Mouse (Mus musculus): Measurements from ENCODE around the gene Osbpl3. TPM values are rescaled to one million over a fixed set of nuclear protein-coding genes. Genes with fewer than 3 reads are reported as not detected.

Gene Osbpl3
- polyA plus RNA-seq, 1 experiment = 9.6 TPM

GRCm38 (mm10) chr6:50429299-50429698, 26.7 kb downstream of the Osbpl3 start:
- Histone ChIP-seq H3K27me3 (ENCODE audit: control insufficient read depth, insufficient read depth, low read length) (no peaks in the 10 kb centered on the region; the same call in 1 of the 2 replicates), H3K4me3 (replicated peaks; ENCODE audit: insufficient read depth, low read depth, low read length) (no peak overlapping the region), H3K4me1 (ENCODE audit: control insufficient read depth, insufficient read depth, low read length) (peaks cover 7% of the 10 kb centered on the region), H3K27ac (ENCODE audit: insufficient read depth, low read length) (no peak overlapping the region)
- TF ChIP-seq CTCF (IDR thresholded peaks at IDR 0.05; ENCODE audit: borderline replicate concordance, insufficient read depth, low read depth, low read length) (no peak), POLR2A (IDR thresholded peaks at IDR 0.05; ENCODE audit: borderline replicate concordance, insufficient read depth, low read length) (no peak)
- 94% methylated on average over 7 of the region's 7 CpGs for WGBS
- DNase-seq = no peak

DNA sequence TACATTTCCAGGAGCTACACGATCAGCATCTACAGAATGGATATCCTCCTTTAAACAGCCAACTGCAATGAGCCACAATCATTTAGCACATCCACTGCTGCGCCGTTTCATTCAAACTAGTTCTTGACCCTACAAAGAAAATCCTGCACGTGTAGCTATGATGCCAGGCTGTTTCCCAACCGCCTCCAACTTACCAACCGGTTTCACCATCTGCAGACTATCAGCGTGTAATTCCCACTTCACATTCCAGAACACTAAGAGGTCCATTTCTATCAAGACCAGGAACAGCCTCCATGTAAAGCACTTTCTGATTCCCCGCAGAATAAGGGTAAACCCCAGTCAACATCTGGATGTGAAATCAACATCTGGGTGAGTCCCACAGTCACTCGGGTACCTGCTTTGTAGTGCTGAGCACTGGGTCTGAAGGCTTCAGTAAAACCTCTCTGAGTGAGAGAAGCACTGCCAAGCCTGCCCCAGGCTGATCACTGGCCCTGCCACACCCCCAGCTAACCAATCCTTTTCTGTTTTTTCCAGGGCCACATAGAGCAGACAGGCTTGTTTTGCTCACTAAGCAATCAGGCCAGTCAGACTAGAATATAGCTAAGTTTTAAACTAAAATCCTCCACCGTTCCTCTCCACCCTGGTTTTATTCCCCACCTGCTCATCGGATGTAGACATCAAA, 28.8 kb downstream of the Osbpl3 start:
- DNase-seq = no peak
- no peak overlapping the region for H3K4me3 ChIP-seq (replicated peaks; ENCODE audit: insufficient read depth, low read depth, low read length)
- TF ChIP-seq POLR2A (IDR thresholded peaks at IDR 0.05; ENCODE audit: borderline replicate concordance, insufficient read depth, low read length) (no peak), CTCF (IDR thresholded peaks at IDR 0.05; ENCODE audit: borderline replicate concordance, insufficient read depth, low read depth, low read length) (no peak)
- H3K27me3 ChIP-seq (ENCODE audit: control insufficient read depth, insufficient read depth, low read length) = no peaks in the 10 kb centered on the region; the same call in 1 of the 2 replicates
- peaks cover 7% of the 10 kb centered on the region; the same call in 1 of the 2 replicates for H3K4me1 ChIP-seq (ENCODE audit: control insufficient read depth, insufficient read depth, low read length)
- no peak overlapping the region for H3K27ac ChIP-seq (ENCODE audit: insufficient read depth, low read length)
- WGBS = 90% methylated on average over 11 of the region's 11 CpGs

DNA sequence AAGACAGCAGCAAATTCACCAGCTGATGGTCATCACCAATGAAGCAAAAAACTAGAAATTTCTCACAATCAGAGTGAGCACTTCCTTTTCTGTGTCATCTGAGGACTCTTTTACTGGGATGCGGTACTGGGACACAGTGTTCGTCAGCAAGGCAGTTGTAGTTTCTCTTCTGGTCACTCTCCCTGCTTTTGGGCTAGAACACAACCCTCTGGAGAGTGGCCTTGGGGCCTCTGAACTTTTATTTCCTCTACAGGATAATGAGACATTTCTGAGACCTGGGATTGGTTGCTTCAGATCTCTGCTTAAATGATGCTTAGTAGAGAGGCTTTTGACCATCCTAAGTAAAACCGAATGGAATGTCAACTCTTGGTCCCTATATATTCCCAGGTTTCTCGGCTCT, 29.4 kb downstream of the Osbpl3 start:
- 97% methylated on average over 4 of the region's 4 CpGs for WGBS
- no peak overlapping the region for H3K4me3 ChIP-seq (replicated peaks; ENCODE audit: insufficient read depth, low read depth, low read length)
- no peak for DNase-seq
- TF ChIP-seq POLR2A (IDR thresholded peaks at IDR 0.05; ENCODE audit: borderline replicate concordance, insufficient read depth, low read length) (no peak), CTCF (IDR thresholded peaks at IDR 0.05; ENCODE audit: borderline replicate concordance, insufficient read depth, low read depth, low read length) (no peak)
- no peak overlapping the region for H3K27ac ChIP-seq (ENCODE audit: insufficient read depth, low read length)
- no peaks in the 10 kb centered on the region; the same call in 1 of the 2 replicates for H3K27me3 ChIP-seq (ENCODE audit: control insufficient read depth, insufficient read depth, low read length)
- H3K4me1 ChIP-seq (ENCODE audit: control insufficient read depth, insufficient read depth, low read length) = peaks cover 6% of the 10 kb centered on the region; the same call in 1 of the 2 replicates

- no peak overlapping the region for H3K4me3 ChIP-seq (replicated peaks; ENCODE audit: insufficient read depth, low read depth, low read length)
- H3K27me3 ChIP-seq (ENCODE audit: control insufficient read depth, insufficient read depth, low read length) = no peaks in the 10 kb centered on the region; the same call in 1 of the 2 replicates
- H3K27ac ChIP-seq (ENCODE audit: insufficient read depth, low read length) = no peak overlapping the region
- DNase-seq = no peak
- TF ChIP-seq CTCF (IDR thresholded peaks at IDR 0.05; ENCODE audit: borderline replicate concordance, insufficient read depth, low read depth, low read length) (no peak), POLR2A (IDR thresholded peaks at IDR 0.05; ENCODE audit: borderline replicate concordance, insufficient read depth, low read length) (no peak)
- H3K4me1 ChIP-seq (ENCODE audit: control insufficient read depth, insufficient read depth, low read length) = peaks cover 4% of the 10 kb centered on the region; the same call in 1 of the 2 replicates
- 92% methylated on average over 4 of the region's 4 CpGs for WGBS
Measured at GRCm38 (mm10) chr6:50424271-50424670, 31.7 kb downstream of the Osbpl3 start.

GRCm38 (mm10) chr6:50420413-50420812, 35.6 kb downstream of the Osbpl3 start:
- TF ChIP-seq POLR2A (IDR thresholded peaks at IDR 0.05; ENCODE audit: borderline replicate concordance, insufficient read depth, low read length) = no peak
- no peak overlapping the region for H3K27ac ChIP-seq (ENCODE audit: insufficient read depth, low read length)
- H3K4me3 ChIP-seq (replicated peaks; ENCODE audit: insufficient read depth, low read depth, low read length) = no peak overlapping the region
- H3K4me1 ChIP-seq (ENCODE audit: control insufficient read depth, insufficient read depth, low read length) = peaks cover 4% of the 10 kb centered on the region; the same call in 1 of the 2 replicates
- WGBS = 90% methylated on average over 2 of the region's 2 CpGs
- no peak for DNase-seq
- no peaks in the 10 kb centered on the region for H3K27me3 ChIP-seq (ENCODE audit: control insufficient read depth, insufficient read depth, low read length)

GRCm38 (mm10) chr6:50419518-50420290, 36.3 kb downstream of the Osbpl3 start:
- no peaks in the 10 kb centered on the region for H3K27me3 ChIP-seq (ENCODE audit: control insufficient read depth, insufficient read depth, low read length)
- 92% methylated on average over 10 of the region's 10 CpGs for WGBS
- no peak for TF ChIP-seq CTCF (IDR thresholded peaks at IDR 0.05; ENCODE audit: borderline replicate concordance, insufficient read depth, low read depth, low read length)
- no peak for TF ChIP-seq POLR2A (IDR thresholded peaks at IDR 0.05; ENCODE audit: borderline replicate concordance, insufficient read depth, low read length)
- peaks cover 7% of the 10 kb centered on the region; the same call in 1 of the 2 replicates for H3K4me1 ChIP-seq (ENCODE audit: control insufficient read depth, insufficient read depth, low read length)
- DNase-seq = no peak
- H3K4me3 ChIP-seq (replicated peaks; ENCODE audit: insufficient read depth, low read depth, low read length) = no peak overlapping the region
- no peak overlapping the region for H3K27ac ChIP-seq (ENCODE audit: insufficient read depth, low read length)

GRCm38 (mm10) chr6:50418951-50419350, 37.0 kb downstream of the Osbpl3 start:
- no peaks in the 10 kb centered on the region for H3K27me3 ChIP-seq (ENCODE audit: control insufficient read depth, insufficient read depth, low read length)
- 90% methylated on average over 4 of the region's 4 CpGs for WGBS
- H3K4me1 ChIP-seq (ENCODE audit: control insufficient read depth, insufficient read depth, low read length) = peaks cover 14% of the 10 kb centered on the region
- TF ChIP-seq CTCF (IDR thresholded peaks at IDR 0.05; ENCODE audit: borderline replicate concordance, insufficient read depth, low read depth, low read length) (no peak), POLR2A (IDR thresholded peaks at IDR 0.05; ENCODE audit: borderline replicate concordance, insufficient read depth, low read length) (no peak)
- no peak overlapping the region for H3K27ac ChIP-seq (ENCODE audit: insufficient read depth, low read length)
- H3K4me3 ChIP-seq (replicated peaks; ENCODE audit: insufficient read depth, low read depth, low read length) = no peak overlapping the region
- DNase-seq = no peak
